Mouse (Mus musculus): ENCODE measurements around the gene Olfr54.

DNA sequence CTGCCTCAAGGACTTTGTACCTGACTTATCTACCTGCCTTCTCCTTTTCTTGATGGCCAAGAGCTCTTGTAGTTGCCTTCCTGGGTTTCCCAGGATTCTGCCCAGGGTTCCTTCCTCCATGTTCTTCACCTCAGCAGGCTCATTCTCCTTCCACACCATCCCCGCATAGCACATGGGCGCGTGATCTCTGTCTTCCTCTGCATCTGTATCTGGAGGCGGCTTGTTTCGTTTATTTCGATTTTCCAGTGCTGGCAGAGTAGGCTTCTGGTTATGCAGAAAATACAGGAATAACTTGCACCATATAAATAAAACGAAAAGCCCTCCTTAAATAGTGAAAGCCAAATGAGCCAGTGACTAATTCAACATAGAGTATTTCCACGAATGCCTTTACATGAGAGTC, 49.8 kb downstream of the Olfr54 start:
- TF ChIP-seq POLR2A (IDR thresholded peaks at IDR 0.05; ENCODE audit: low read depth, low read length) (no peak), CTCF (IDR thresholded peaks at IDR 0.05; ENCODE audit: extremely low read depth, insufficient read length, insufficient replicate concordance, low read depth, low read length) (no peak)

All from small intestine, adult 2 months (tissue).